In genomic region chr9:28903291-28903690, GRCm38 (mm10) we compare ENCODE assay signal across 16 mouse cellular contexts.
DNase-seq lines count a peak whose midpoint lies in the region; ATAC-seq and TF ChIP-seq lines count a peak whose summit lies in the region.
"Had no signal": no experiment of that assay in that cellular context is flagged by ENCODE, and none has a peak within 500 bp of the region (broad histone marks: within the 10 kb centered on the region; RNA-seq: fewer than 3 reads in every experiment).

No protein-coding gene starts in this region.

- in situ Hi-C loops in Patski (cut with MboI; ENCODE audit: low pct_unique_long_range_greater_than_20kb) = no loop called here

- peak; percentile 32 for TF ChIP-seq CTCF in Patski (IDR thresholded peaks at IDR 0.05)

- peak; percentile 47 for DNase-seq in adrenal gland, postnatal 14 days
- no peak for DNase-seq in adrenal gland, adult 18-20 months (ENCODE audit: low spot score in 2 of 2)
- DNase-seq in Patski (ENCODE audit: low read depth, low spot score) = no peak
- peak; percentile 3 for DNase-seq in adrenal gland, postnatal 25 days
- peak; percentile 51 for DNase-seq in gonadal fat pad, adult 2 months (ENCODE audit: low read depth)
- DNase-seq in kidney, postnatal 36 days = no peak
- DNase-seq: cerebellum, adult 2 months; cerebellum, postnatal 10 days; embryo, embryonic 11 days; forebrain, postnatal 0 days; gastrocnemius, postnatal 14 days had no signal

- CTCF ChIA-PET in Patski (lab: Charles Lee) = no interaction called here

- H3K27me3 ChIP-seq in Patski = peaks cover 16% of the 10 kb centered on the region
- H3K27me3 ChIP-seq: CH12.LX; embryonic facial prominence, embryonic 15.5 days; forebrain, embryonic 13.5 days; heart, embryonic 12.5 days; intestine, embryonic 15.5 days had no signal

- peak; percentile 47 for ATAC-seq in Patski
- ATAC-seq: forebrain, embryonic 13.5 days; forebrain, postnatal 0 days; intestine, embryonic 15.5 days had no signal

- POLR2A ChIA-PET in Patski (lab: Charles Lee) = no interaction called here

Comparison
In these comparisons a context has a peak if more than half of its experiments do, and no peak if none do; other contexts are left out.
1. DNase-seq: peak in adrenal gland, postnatal 14 days (single experiment), adrenal gland, postnatal 25 days (single experiment) and gonadal fat pad, adult 2 months (single experiment); none in adrenal gland, adult 18-20 months (0 of 2), Patski (single experiment) and kidney, postnatal 36 days (0 of 2).